Mouse (Mus musculus) T-cell, adult 2 months (primary cell): ENCODE measurements around the gene Uqcr10.

Experiments
- DNase-seq: peaks from one replicate; pipeline ENCODE4 v3.0.0; 2022; ENCODE audit warnings: low spot score

The Uqcr10 gene

GRCm38 (mm10) chr11:4704072-4704964, at the start of gene Uqcr10, which contains the start of gene Zmat5:
Uqcr10 (minus strand) TSS chr11:4704342.
Zmat5 (plus strand) TSS chr11:4704678.
- DNase-seq = peak; percentile 94

GRCm38 (mm10) chr11:4752836-4753235, 48.7 kb upstream of the Uqcr10 start:
- no peak for DNase-seq

- DNase-seq = no peak
Measured at GRCm38 (mm10) chr11:4750263-4750662, 46.1 kb upstream of the Uqcr10 start.

GRCm38 (mm10) chr11:4747285-4747684, 43.1 kb upstream of the Uqcr10 start:
- DNase-seq = no peak

GRCm38 (mm10) chr11:4746733-4747132, 42.6 kb upstream of the Uqcr10 start, which contains the start of gene Cabp7:
Cabp7 (minus strand) TSS chr11:4746778.
- DNase-seq = no peak

GRCm38 (mm10) chr11:4745969-4746368, 41.8 kb upstream of the Uqcr10 start:
- DNase-seq = no peak

- DNase-seq = no peak
Measured at GRCm38 (mm10) chr11:4744691-4745090, 40.5 kb upstream of the Uqcr10 start.

GRCm38 (mm10) chr11:4740785-4741184, 36.6 kb upstream of the Uqcr10 start:
- no peak for DNase-seq

- DNase-seq = no peak
Measured at GRCm38 (mm10) chr11:4738719-4739118, 34.6 kb upstream of the Uqcr10 start.

- no peak for DNase-seq
Measured at GRCm38 (mm10) chr11:4737682-4738081, 33.5 kb upstream of the Uqcr10 start.

GRCm38 (mm10) chr11:4736355-4736754, 32.2 kb upstream of the Uqcr10 start:
- no peak for DNase-seq

- DNase-seq = no peak
Measured at GRCm38 (mm10) chr11:4734179-4734578, 30.0 kb upstream of the Uqcr10 start.

- DNase-seq = no peak
Measured at GRCm38 (mm10) chr11:4731781-4732180, 27.6 kb upstream of the Uqcr10 start.

- no peak for DNase-seq
Measured at GRCm38 (mm10) chr11:4730913-4731312, 26.8 kb upstream of the Uqcr10 start.

GRCm38 (mm10) chr11:4730096-4730495, 26.0 kb upstream of the Uqcr10 start:
- DNase-seq = no peak

- no peak for DNase-seq
Measured at GRCm38 (mm10) chr11:4729603-4730002, 25.5 kb upstream of the Uqcr10 start.

- no peak for DNase-seq
Measured at GRCm38 (mm10) chr11:4721728-4722127, 17.6 kb upstream of the Uqcr10 start.

GRCm38 (mm10) chr11:4720900-4721580, 16.9 kb upstream of the Uqcr10 start:
- no peak for DNase-seq

GRCm38 (mm10) chr11:4720393-4720792, 16.3 kb upstream of the Uqcr10 start:
- DNase-seq = no peak

- DNase-seq = no peak
Measured at GRCm38 (mm10) chr11:4719961-4720360, 15.8 kb upstream of the Uqcr10 start.

GRCm38 (mm10) chr11:4718548-4718947, 14.4 kb upstream of the Uqcr10 start:
- no peak for DNase-seq

GRCm38 (mm10) chr11:4716530-4717236, 12.5 kb upstream of the Uqcr10 start:
- no peak for DNase-seq
